Mouse (Mus musculus) lung, adult 2 months (tissue): Measurements from ENCODE around the gene Scn1b.

ENCODE experiments used
- CTCF ChIP-seq: fragments of 200-500 bp; IDR thresholded peaks from 2 replicates; pipeline ENCODE4 v1.5.1; 2011; ENCODE audit warnings: mild to moderate bottlenecking, low read length, control low read depth; ENCODE audit not compliant: insufficient read depth
- POLR2A ChIP-seq: fragments of 200-500 bp; IDR thresholded peaks from 2 replicates; pipeline ENCODE4 v1.6.1; 2011; ENCODE audit warnings: low read depth, mild to moderate bottlenecking, control low read depth, low read length, borderline replicate concordance; ENCODE audit errors: extremely low read depth

DNA sequence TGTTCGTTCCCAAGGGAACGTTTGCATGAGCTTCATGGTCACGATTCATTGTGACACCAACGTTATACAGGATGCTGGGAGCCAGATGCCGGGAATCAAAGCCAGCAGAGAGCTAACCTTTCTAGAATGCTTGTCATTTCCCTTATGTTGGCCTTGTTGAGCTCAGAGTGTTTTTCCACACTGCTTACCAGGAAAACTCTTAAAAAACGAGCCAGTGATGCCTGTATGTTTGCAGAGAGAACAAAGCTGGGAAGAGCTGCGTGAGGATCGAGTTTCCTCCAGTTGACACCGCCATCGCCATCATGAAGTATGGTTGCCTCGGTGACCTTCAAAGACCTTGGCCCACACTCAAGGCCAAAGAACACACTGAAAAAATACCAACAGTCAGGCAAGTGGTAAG is 35.5 kb upstream of the Scn1b start:
- TF ChIP-seq CTCF, result no peak
- TF ChIP-seq POLR2A, result no peak
